ENCODE assay signal across 13 mouse cellular contexts in genomic region chr19:17354797-17355196, GRCm38 (mm10). TPM values are rescaled to one million over a fixed set of nuclear protein-coding genes. Genes with fewer than 3 reads are reported as not detected.
DNase-seq lines count a peak whose midpoint lies in the region; ATAC-seq and TF ChIP-seq lines count a peak whose summit lies in the region.
"Had no signal": no experiment of that assay in that cellular context is flagged by ENCODE, and none has a peak within 500 bp of the region (broad histone marks: within the 10 kb centered on the region; RNA-seq: fewer than 3 reads in every experiment).

No protein-coding gene starts in this region.

- H3K4me2 ChIP-seq in kidney, embryonic 15.5 days = peak overlapping the region; percentile 85
- H3K4me2 ChIP-seq in liver, embryonic 14.5 days (ENCODE audit: low read depth) = peak overlapping the region; percentile 77
- H3K4me2 ChIP-seq: midbrain, embryonic 15.5 days had no signal

- H3K9ac ChIP-seq in kidney, embryonic 15.5 days = no peak overlapping the region
- peak overlapping the region; percentile 96 for H3K9ac ChIP-seq in liver, embryonic 14.5 days (replicated peaks)
- H3K9ac ChIP-seq: midbrain, embryonic 15.5 days had no signal

- no peaks in the 10 kb centered on the region for H3K9me3 ChIP-seq in kidney, embryonic 15.5 days (replicated peaks)
- H3K9me3 ChIP-seq in liver, embryonic 14.5 days (ENCODE audit: control insufficient read depth, low read length) = no peaks in the 10 kb centered on the region
- H3K9me3 ChIP-seq: midbrain, embryonic 15.5 days had no signal

- no peaks in the 10 kb centered on the region for H3K36me3 ChIP-seq in kidney, embryonic 15.5 days
- peaks cover 36% of the 10 kb centered on the region for H3K36me3 ChIP-seq in liver, embryonic 14.5 days (replicated peaks; ENCODE audit: control insufficient read depth, insufficient read depth, low read depth)
- H3K36me3 ChIP-seq: midbrain, embryonic 15.5 days had no signal

- TF ChIP-seq EP300 in liver, embryonic 14.5 days (IDR thresholded peaks at IDR 0.05; ENCODE audit: low read depth) = peak; percentile 45

- ATAC-seq in kidney, embryonic 15.5 days (replicated peaks; ENCODE audit: low FRiP score) = no peak
- ATAC-seq in liver, embryonic 14.5 days (ENCODE audit: insufficient read depth) = peak; percentile 65
- ATAC-seq: midbrain, embryonic 15.5 days; Patski had no signal

- no peak overlapping the region for H3K27ac ChIP-seq in kidney, embryonic 15.5 days
- peak overlapping the region; percentile 74 for H3K27ac ChIP-seq in liver, embryonic 14.5 days
- H3K27ac ChIP-seq: midbrain, embryonic 15.5 days had no signal

- DNase-seq in cerebellum, adult 9-11 months = peak; percentile 36
- no peak for DNase-seq in cerebellum, postnatal 4 days (ENCODE audit: low spot score in 2 of 2)
- DNase-seq in kidney, postnatal 10 days = no peak
- DNase-seq in brain, adult 2 months (ENCODE audit: low read depth, low spot score) = peak; percentile 54
- peak in 1 of 3 experiments; percentile 22 for DNase-seq in liver, embryonic 14.5 days (ENCODE audit: low read depth in 3 of 3, low spot score in 3 of 3)
- DNase-seq in layer of hippocampus, adult 9-10 months (ENCODE audit: low spot score) = no peak
- no peak for DNase-seq in testis, postnatal 14 days (ENCODE audit: low spot score)
- DNase-seq: adrenal gland, postnatal 25 days; kidney, adult 11 months; thymus, adult 18-20 months had no signal

- H3K4me1 ChIP-seq in kidney, embryonic 15.5 days = peaks cover 16% of the 10 kb centered on the region
- peaks cover 51 to 52% of the 10 kb centered on the region in 2 experiments for H3K4me1 ChIP-seq in liver, embryonic 14.5 days (replicated peaks; ENCODE audit: control insufficient read depth in 2 of 2, insufficient read depth in 2 of 2, low read length in 1 of 2)

- WGBS in kidney, embryonic 15.5 days = 64% methylated on average over 4 of the region's 4 CpGs
- WGBS in liver, embryonic 14.5 days (ENCODE audit: insufficient replicate concordance) = 10% methylated on average over 4 of the region's 4 CpGs

- H3K4me3 ChIP-seq in kidney, embryonic 15.5 days (replicated peaks) = peak overlapping the region; percentile 52; the same call in 1 of the 2 replicates
- peak overlapping the region; percentile 79 to 85 for H3K4me3 ChIP-seq in liver, embryonic 14.5 days (ENCODE audit: insufficient read depth in 1 of 2, low read depth in 2 of 2, low read length in 2 of 2)
- H3K4me3 ChIP-seq: midbrain, embryonic 15.5 days had no signal

- peaks cover 6% of the 10 kb centered on the region; the same call in 1 of the 2 replicates for H3K27me3 ChIP-seq in kidney, embryonic 15.5 days
- H3K27me3 ChIP-seq in liver, embryonic 14.5 days (ENCODE audit: control insufficient read depth, insufficient read depth, low read length) = no peaks in the 10 kb centered on the region
- H3K27me3 ChIP-seq: Patski had no signal

- TF ChIP-seq CTCF in liver, embryonic 14.5 days (IDR thresholded peaks at IDR 0.05; ENCODE audit: low read depth) = no peak

RNA-seq across cellular contexts. Expression of gene Gcnt1, which starts 17.8 kb away (rescaled TPM):
- 27.6 and 29.6 TPM in 2 replicates for polyA plus RNA-seq in kidney, embryonic 15.5 days (2015; fragmentation: Nextera tagmentation; extraction: Ambion mirVana)
- polyA plus RNA-seq in liver, embryonic 14.5 days (2012; rRNA removed) = 11.9 and 14.6 TPM in 2 replicates
- polyA plus RNA-seq in liver, embryonic 14.5 days (2014; fragmentation: Nextera tagmentation; extraction: Ambion mirVana) = 25.1 and 26.0 TPM in 2 replicates

RNA-seq across cellular contexts. Expression of gene Rfk, which starts 39.0 kb away (rescaled TPM):
- polyA plus RNA-seq in kidney, embryonic 15.5 days (2015; fragmentation: Nextera tagmentation; extraction: Ambion mirVana) = 76.8 and 85.6 TPM in 2 replicates
- polyA plus RNA-seq in liver, embryonic 14.5 days (2012; rRNA removed) = 19.8 and 26.2 TPM in 2 replicates
- polyA plus RNA-seq in liver, embryonic 14.5 days (2014; fragmentation: Nextera tagmentation; extraction: Ambion mirVana) = 47.4 and 53.3 TPM in 2 replicates

Comparison
In these comparisons a context has a peak if more than half of its experiments do, and no peak if none do; other contexts are left out.
1. DNase-seq: peak in cerebellum, adult 9-11 months (single experiment) and brain, adult 2 months (single experiment); none in cerebellum, postnatal 4 days (0 of 2), kidney, postnatal 10 days (single experiment), layer of hippocampus, adult 9-10 months (single experiment) and testis, postnatal 14 days (single experiment).